Comparison of ENCODE assay signal across 20 mouse cellular contexts in the genomic region with DNA sequence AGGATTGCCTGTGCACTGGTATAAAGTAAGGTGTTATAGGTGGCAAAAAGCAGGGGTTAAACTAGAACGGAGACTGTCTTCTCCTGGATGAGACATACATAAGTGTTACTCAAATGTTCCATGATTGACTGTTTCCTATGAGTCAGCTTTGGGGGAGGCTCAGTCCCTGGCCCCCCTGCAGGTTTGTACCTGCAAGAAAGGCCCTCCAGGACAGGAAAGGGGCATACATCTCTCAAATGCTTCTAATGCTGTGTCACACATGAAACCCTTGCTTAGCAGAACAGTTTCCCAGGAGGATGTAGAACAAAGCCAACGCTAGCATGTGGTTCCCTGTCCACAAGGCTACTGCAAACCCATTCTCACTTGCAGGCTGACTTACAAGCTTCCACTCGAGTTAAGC.
DNase-seq lines count a peak whose midpoint lies in the region; ATAC-seq and TF ChIP-seq lines count a peak whose summit lies in the region.
"Had no signal": no experiment of that assay in that cellular context is flagged by ENCODE, and none has a peak within 500 bp of the region (broad histone marks: within the 10 kb centered on the region; RNA-seq: fewer than 3 reads in every experiment).

No protein-coding gene starts in this region.

- no peaks in the 10 kb centered on the region for H3K9me3 ChIP-seq in midbrain, embryonic 16.5 days (replicated peaks; ENCODE audit: control insufficient read depth, low read length, poor library complexity, severe bottlenecking)
- H3K9me3 ChIP-seq in midbrain, embryonic 14.5 days (ENCODE audit: control insufficient read depth, low read length) = no peaks in the 10 kb centered on the region
- H3K9me3 ChIP-seq in CH12.LX (replicated peaks; ENCODE audit: low read length) = no peaks in the 10 kb centered on the region
- H3K9me3 ChIP-seq: embryonic facial prominence, embryonic 15.5 days; forebrain, embryonic 10.5 days; heart, embryonic 13.5 days; intestine, embryonic 15.5 days had no signal

- 63% methylated on average over 3 of the region's 3 CpGs for WGBS in midbrain, embryonic 16.5 days
- 63% methylated on average over 3 of the region's 3 CpGs for WGBS in midbrain, embryonic 14.5 days

- no peak for TF ChIP-seq CTCF in CH12.LX (conservative IDR thresholded peaks at IDR 0.05 in 1 of 2, IDR thresholded peaks at IDR 0.05 in 1 of 2; ENCODE audit: low read depth in 2 of 2, low read length in 2 of 2)

- H3K36me3 ChIP-seq in midbrain, embryonic 16.5 days (ENCODE audit: control insufficient read depth, insufficient read depth, low read length) = no peaks in the 10 kb centered on the region
- H3K36me3 ChIP-seq in midbrain, embryonic 14.5 days (ENCODE audit: control insufficient read depth, insufficient read depth, low read length) = no peaks in the 10 kb centered on the region
- H3K36me3 ChIP-seq in CH12.LX (replicated peaks in 1 of 2; ENCODE audit: control insufficient read depth in 1 of 2, insufficient read depth in 1 of 2, low read length in 1 of 2) = peaks cover 3 to 21% of the 10 kb centered on the region in 2 experiments
- H3K36me3 ChIP-seq: embryonic facial prominence, embryonic 15.5 days; forebrain, embryonic 10.5 days; heart, embryonic 13.5 days; intestine, embryonic 15.5 days had no signal

- peak; percentile 12; the same call in 1 of the 2 replicates for TF ChIP-seq POLR2A in CH12.LX (IDR thresholded peaks at IDR 0.05; ENCODE audit: low read depth, low read length)

- TF ChIP-seq EP300 in CH12.LX (IDR thresholded peaks at IDR 0.05; ENCODE audit: low read length) = peak; percentile 98

- H3K4me2 ChIP-seq in midbrain, embryonic 16.5 days (ENCODE audit: low read length) = no peak overlapping the region
- H3K4me2 ChIP-seq in midbrain, embryonic 14.5 days (ENCODE audit: low read length) = no peak overlapping the region
- H3K4me2 ChIP-seq in CH12.LX (ENCODE audit: insufficient read depth, low read depth, poor library complexity, severe bottlenecking) = peak overlapping the region; percentile 70
- H3K4me2 ChIP-seq: embryonic facial prominence, embryonic 15.5 days; heart, embryonic 13.5 days; intestine, embryonic 15.5 days had no signal

- no peaks in the 10 kb centered on the region for H3K27me3 ChIP-seq in midbrain, embryonic 16.5 days (ENCODE audit: control insufficient read depth, insufficient read depth, low read depth, low read length)
- no peaks in the 10 kb centered on the region for H3K27me3 ChIP-seq in midbrain, embryonic 14.5 days (ENCODE audit: control insufficient read depth, insufficient read depth, low read length)
- no peaks in the 10 kb centered on the region for H3K27me3 ChIP-seq in CH12.LX (replicated peaks)
- H3K27me3 ChIP-seq: embryonic facial prominence, embryonic 15.5 days; heart, embryonic 13.5 days; intestine, embryonic 15.5 days had no signal

- no peak for DNase-seq in midbrain, embryonic 14.5 days
- peak; percentile 81 for DNase-seq in CH12.LX (ENCODE audit: extremely low read depth)
- DNase-seq in heart, adult 9 months (ENCODE audit: low spot score in 2 of 2) = no peak
- no peak for DNase-seq in cerebellum, adult 18-20 months
- DNase-seq: adrenal gland, postnatal 10 days; cerebellum, adult 2 months; cerebellum, postnatal 14 days; embryo, embryonic 11 days; gastrocnemius, adult 2 months; gastrocnemius, postnatal 25 days; heart, postnatal 36 days had no signal

- dilution Hi-C loops in CH12.LX (cut with MboI; ENCODE audit: extremely low pct_ligation_motif_present, extremely low pct_unique_long_range_greater_than_20kb, low sequenced_read_pairs) = no loop called here

- H3K27ac ChIP-seq in midbrain, embryonic 16.5 days (ENCODE audit: low read length) = 0 out of 2 replicates have a peak overlapping the region, but pooled peaks have one; percentile 33
- no peak overlapping the region for H3K27ac ChIP-seq in midbrain, embryonic 14.5 days (replicated peaks; ENCODE audit: low read depth, low read length)
- peak overlapping the region; percentile 76 for H3K27ac ChIP-seq in CH12.LX (ENCODE audit: insufficient read depth, low read depth)
- H3K27ac ChIP-seq: embryonic facial prominence, embryonic 15.5 days; forebrain, embryonic 10.5 days; heart, embryonic 13.5 days; intestine, embryonic 15.5 days had no signal

- H3K9ac ChIP-seq in midbrain, embryonic 16.5 days (ENCODE audit: low read depth, low read length) = 0 out of 2 replicates have a peak overlapping the region, but pooled peaks have one; percentile 25
- H3K9ac ChIP-seq in midbrain, embryonic 14.5 days (replicated peaks; ENCODE audit: low read length) = no peak overlapping the region
- peak overlapping the region; percentile 14; the same call in 1 of the 2 replicates for H3K9ac ChIP-seq in CH12.LX (ENCODE audit: insufficient read depth, low read depth)
- H3K9ac ChIP-seq: embryonic facial prominence, embryonic 15.5 days; heart, embryonic 13.5 days; intestine, embryonic 15.5 days had no signal

- no peak overlapping the region for H3K4me3 ChIP-seq in midbrain, embryonic 16.5 days (ENCODE audit: low read depth, low read length)
- H3K4me3 ChIP-seq in midbrain, embryonic 14.5 days (replicated peaks; ENCODE audit: low read depth, low read length) = no peak overlapping the region
- H3K4me3 ChIP-seq in CH12.LX (replicated peaks in 1 of 3; ENCODE audit: low read depth in 2 of 3, low read length in 2 of 3, poor library complexity in 1 of 3) = no peak overlapping the region
- H3K4me3 ChIP-seq: embryonic facial prominence, embryonic 15.5 days; erythroblast, embryonic 14.5 days; forebrain, embryonic 10.5 days; gastrocnemius, adult 2 months; heart, embryonic 13.5 days; intestine, embryonic 15.5 days had no signal

- no peak for ATAC-seq in midbrain, embryonic 16.5 days
- no peak for ATAC-seq in midbrain, embryonic 14.5 days (ENCODE audit: low FRiP score, low TSS enrichment)
- ATAC-seq in inflammation-experienced regulatory T-cells, adult 6 months = peak; percentile 65
- ATAC-seq: forebrain, embryonic 14.5 days; hindbrain, embryonic 16.5 days; intestine, embryonic 15.5 days had no signal

- in situ Hi-C loops in CH12.LX (cut with MboI; ENCODE audit: low pct_ligation_motif_present, low pct_unique_long_range_greater_than_20kb, low sequenced_read_pairs) = no loop called here

- no peak; the same call in none of the 2 replicates for TF ChIP-seq RAD21 in CH12.LX (IDR thresholded peaks at IDR 0.05; ENCODE audit: low read depth, low read length)

- H3K79me2 ChIP-seq in CH12.LX (replicated peaks; ENCODE audit: control insufficient read depth, extremely low read depth, insufficient read depth, poor library complexity, severe bottlenecking) = peaks cover 32% of the 10 kb centered on the region

- H3K4me1 ChIP-seq in midbrain, embryonic 16.5 days (ENCODE audit: control insufficient read depth, insufficient read depth, low read length) = peaks cover 22% of the 10 kb centered on the region
- H3K4me1 ChIP-seq in midbrain, embryonic 14.5 days (ENCODE audit: control insufficient read depth, insufficient read depth, low read length) = peaks cover 22% of the 10 kb centered on the region
- H3K4me1 ChIP-seq in CH12.LX (ENCODE audit: control insufficient read depth in 1 of 2, insufficient read depth in 2 of 2) = peaks cover 16 to 92% of the 10 kb centered on the region in 2 experiments

TF ChIP-seq in CH12.LX, 34 proteins besides CTCF, POLR2A, EP300 and RAD21 (continues in another document):
- TF ChIP-seq ZC3H11A (IDR thresholded peaks at IDR 0.05; ENCODE audit: low read depth, low read length) (no peak), USF2 (conservative IDR thresholded peaks at IDR 0.05; ENCODE audit: low read depth, low read length) (no peak), POLR2AphosphoS2 (IDR thresholded peaks at IDR 0.05; ENCODE audit: low read depth, low read length) (no peak), CHD2 (IDR thresholded peaks at IDR 0.05; ENCODE audit: low read length) (peak; percentile 82), ELF1 (IDR thresholded peaks at IDR 0.05; ENCODE audit: low read depth, low read length) (0 out of 2 replicates have a peak, but pooled peaks have one; percentile 30), TBP (conservative IDR thresholded peaks at IDR 0.05; ENCODE audit: low read depth, low read length) (no peak), RCOR1 (conservative IDR thresholded peaks at IDR 0.05; ENCODE audit: low read depth, low read length) (peak; percentile 93), MAFK (IDR thresholded peaks at IDR 0.05; ENCODE audit: insufficient replicate concordance, low read length) (peak; percentile 90), MYC (IDR thresholded peaks at IDR 0.05; ENCODE audit: low read depth, low read length) (peak; percentile 83), NELFE (IDR thresholded peaks at IDR 0.05; ENCODE audit: low read depth, low read length) (0 out of 2 replicates have a peak, but pooled peaks have one; percentile 37), UBTF (IDR thresholded peaks at IDR 0.05; ENCODE audit: low read depth, low read length) (no peak), SIN3A (IDR thresholded peaks at IDR 0.05; ENCODE audit: low read length) (peak; percentile 90), TCF12 (IDR thresholded peaks at IDR 0.05; ENCODE audit: low read depth, low read length) (peak; percentile 86), GABPA (IDR thresholded peaks at IDR 0.05; ENCODE audit: insufficient replicate concordance, low read depth, low read length) (no peak), ZKSCAN1 (IDR thresholded peaks at IDR 0.05; ENCODE audit: borderline replicate concordance, low read depth, low read length) (no peak), JUN (IDR thresholded peaks at IDR 0.05; ENCODE audit: insufficient read depth, low read depth, low read length) (peak; percentile 99), HCFC1 (IDR thresholded peaks at IDR 0.05; ENCODE audit: low read depth, low read length) (no peak), ZNF384 (IDR thresholded peaks at IDR 0.05; ENCODE audit: low read depth, low read length) (peak; percentile 15; the same call in 1 of the 2 replicates), MXI1 (IDR thresholded peaks at IDR 0.05; ENCODE audit: low read depth, low read length) (peak; percentile 72; the same call in 1 of the 2 replicates), IRF4 (IDR thresholded peaks at IDR 0.05; ENCODE audit: low read depth, low read length) (peak; percentile 91), BHLHE40 (IDR thresholded peaks at IDR 0.05; ENCODE audit: low read depth, low read length) (peak; percentile 69), MEF2A (IDR thresholded peaks at IDR 0.05; ENCODE audit: borderline replicate concordance, low read depth, low read length) (peak; percentile 89), SMC3 (IDR thresholded peaks at IDR 0.05; ENCODE audit: low read depth, low read length) (peak; percentile 18; the same call in 1 of the 2 replicates), NRF1 (IDR thresholded peaks at IDR 0.05; ENCODE audit: low read depth, low read length) (peak; percentile 22; the same call in 1 of the 2 replicates), USF1 (IDR thresholded peaks at IDR 0.05; ENCODE audit: low read depth, low read length) (no peak), ZMIZ1 (IDR thresholded peaks at IDR 0.05; ENCODE audit: low read depth, low read length) (peak; percentile 66; the same call in 1 of the 2 replicates), KAT2A (IDR thresholded peaks at IDR 0.05; ENCODE audit: insufficient replicate concordance, low read length) (0 out of 2 replicates have a peak, but pooled peaks have one; percentile 55)
